Mouse (Mus musculus) c-Kit-negative CD71-positive TER-119-positive erythroid progenitor cells, embryonic 14.5 days (primary cell): ENCODE data around the gene Tfap4.

Experiments
- DNase-seq: peaks from one replicate; pipeline ENCODE4 v3.0.0-alpha.2; 2013; ENCODE audit warnings: low read depth, low spot score

Gene Tfap4

DNA sequence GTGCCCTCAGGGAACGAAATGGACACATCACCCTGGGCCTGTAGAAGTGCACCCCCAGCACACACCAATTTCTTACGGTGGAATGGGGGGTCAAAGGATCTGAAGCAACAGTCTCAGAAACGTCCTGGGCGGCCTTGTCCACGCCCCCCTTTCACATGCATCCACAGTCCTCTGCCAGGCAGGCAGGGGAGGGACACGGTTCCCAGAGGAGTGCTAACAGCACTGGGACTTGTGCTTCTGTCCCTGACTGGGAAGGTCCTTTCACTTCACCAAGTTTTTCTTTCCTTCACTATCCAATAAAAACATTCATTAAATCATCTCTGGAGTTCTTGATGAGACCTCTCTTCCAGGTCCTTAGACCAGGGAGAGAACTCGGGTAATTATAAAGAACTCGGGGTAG is 39.0 kb downstream of the Tfap4 start:
- no peak for DNase-seq

DNA sequence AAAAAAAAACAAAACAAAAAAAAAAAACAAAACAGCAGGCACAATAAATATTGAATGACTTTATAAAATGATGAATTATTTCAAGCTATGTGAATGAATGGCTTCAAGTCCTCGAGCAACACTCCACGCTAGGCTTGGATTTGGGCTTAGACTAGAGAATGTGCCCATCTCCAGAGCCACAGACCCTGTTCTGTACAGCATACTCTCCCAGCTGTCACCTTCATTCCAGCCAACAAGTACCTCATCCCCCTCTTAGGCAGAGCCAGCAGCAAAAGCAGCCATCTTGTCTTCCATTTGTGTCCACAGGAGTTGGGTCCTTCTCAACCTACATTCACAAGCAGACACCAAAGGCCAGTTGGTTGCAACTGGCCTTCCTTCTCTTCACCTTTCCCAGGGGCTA is 39.8 kb downstream of the Tfap4 start:
- DNase-seq, result no peak

- DNase-seq, result no peak
Measured at GRCm38 (mm10) chr16:4519157-4519556, 40.5 kb downstream of the Tfap4 start.

DNA sequence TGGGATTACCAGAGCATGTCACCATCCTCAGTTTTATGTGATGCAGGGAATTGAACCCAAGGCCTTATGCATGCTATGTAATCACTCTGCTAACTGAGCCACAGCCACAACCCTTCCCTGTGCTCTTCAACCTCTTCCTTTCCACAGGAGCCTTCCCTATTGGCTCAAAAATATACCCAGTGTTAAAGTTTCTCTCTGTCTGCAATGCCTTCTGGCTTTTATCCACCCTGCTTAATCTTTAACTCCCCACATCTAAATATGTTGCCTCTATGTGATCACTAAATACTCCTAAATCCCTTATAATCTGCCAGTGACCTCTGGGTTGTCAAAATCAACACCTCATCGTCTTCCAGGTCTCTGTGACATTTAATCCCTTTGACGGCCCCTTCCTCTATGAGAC is 41.7 kb downstream of the Tfap4 start:
- no peak for DNase-seq

- DNase-seq, result no peak
Measured at GRCm38 (mm10) chr16:4514383-4514782, 45.3 kb downstream of the Tfap4 start.

- no peak for DNase-seq
Measured at GRCm38 (mm10) chr16:4512661-4513438, 46.8 kb downstream of the Tfap4 start.

DNA sequence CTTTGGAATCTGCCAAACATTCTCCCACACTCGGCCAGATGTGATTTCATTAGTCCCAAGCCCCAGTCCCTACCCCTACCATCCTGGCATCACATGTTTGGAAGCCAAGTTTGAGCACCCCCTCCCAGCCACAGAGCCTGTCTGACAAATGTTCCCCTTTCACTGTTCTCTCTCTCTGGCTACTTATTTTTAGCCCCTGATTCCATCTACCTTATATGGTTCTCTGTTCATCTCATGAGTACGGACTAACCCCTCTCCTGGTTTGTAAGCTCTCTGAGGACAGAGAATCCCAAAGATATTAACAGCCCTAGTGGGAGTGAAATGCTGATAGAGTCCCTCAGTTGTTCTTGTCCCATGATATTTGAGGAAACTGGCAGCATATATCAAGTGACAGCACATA is 48.3 kb downstream of the Tfap4 start:
- no peak for DNase-seq

DNA sequence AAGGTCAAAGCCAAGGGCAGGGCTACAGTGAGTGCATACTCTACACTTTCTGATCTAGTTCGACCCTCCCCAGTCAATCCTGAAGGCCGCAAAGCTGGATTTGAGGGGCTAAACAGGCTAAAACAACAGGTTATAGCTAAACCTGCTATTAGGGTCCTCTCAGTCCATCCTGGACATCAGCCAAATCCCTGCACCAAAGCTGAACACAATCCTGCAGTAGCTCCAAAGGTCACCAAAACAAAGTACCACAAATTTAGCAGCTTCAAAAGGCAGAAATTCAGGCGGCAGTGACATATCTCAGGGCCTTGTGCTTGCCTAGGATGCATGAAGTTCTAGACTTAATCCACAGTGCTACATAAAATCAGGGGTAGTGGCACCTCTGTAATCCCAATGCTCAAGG is 53.5 kb downstream of the Tfap4 start:
- DNase-seq, result no peak

- DNase-seq, result no peak
Measured at GRCm38 (mm10) chr16:4503495-4503894, 56.2 kb downstream of the Tfap4 start.

GRCm38 (mm10) chr16:4502568-4502967 is 57.1 kb downstream of the Tfap4 start:
- DNase-seq, result no peak

DNA sequence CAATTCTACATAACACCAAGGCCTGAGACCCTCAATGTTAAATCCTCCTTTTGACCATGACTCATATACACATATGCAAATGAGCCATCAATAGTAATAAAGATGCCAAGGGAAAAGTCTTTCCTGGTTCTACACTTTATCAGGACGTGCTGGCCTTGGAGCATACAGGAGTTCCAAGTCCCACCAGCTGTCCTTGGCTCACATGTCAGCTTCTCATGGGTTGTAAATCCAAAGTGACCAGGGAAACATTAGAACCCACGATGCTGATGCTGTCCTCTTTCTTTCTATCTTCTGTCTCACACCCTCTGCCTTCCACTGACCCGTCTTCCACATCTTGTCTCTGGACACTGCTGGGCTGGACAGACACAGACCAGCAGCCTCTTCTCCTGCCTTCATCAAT is 58.0 kb downstream of the Tfap4 start:
- no peak for DNase-seq

GRCm38 (mm10) chr16:4500598-4501385 is 58.9 kb downstream of the Tfap4 start:
- no peak for DNase-seq

DNA sequence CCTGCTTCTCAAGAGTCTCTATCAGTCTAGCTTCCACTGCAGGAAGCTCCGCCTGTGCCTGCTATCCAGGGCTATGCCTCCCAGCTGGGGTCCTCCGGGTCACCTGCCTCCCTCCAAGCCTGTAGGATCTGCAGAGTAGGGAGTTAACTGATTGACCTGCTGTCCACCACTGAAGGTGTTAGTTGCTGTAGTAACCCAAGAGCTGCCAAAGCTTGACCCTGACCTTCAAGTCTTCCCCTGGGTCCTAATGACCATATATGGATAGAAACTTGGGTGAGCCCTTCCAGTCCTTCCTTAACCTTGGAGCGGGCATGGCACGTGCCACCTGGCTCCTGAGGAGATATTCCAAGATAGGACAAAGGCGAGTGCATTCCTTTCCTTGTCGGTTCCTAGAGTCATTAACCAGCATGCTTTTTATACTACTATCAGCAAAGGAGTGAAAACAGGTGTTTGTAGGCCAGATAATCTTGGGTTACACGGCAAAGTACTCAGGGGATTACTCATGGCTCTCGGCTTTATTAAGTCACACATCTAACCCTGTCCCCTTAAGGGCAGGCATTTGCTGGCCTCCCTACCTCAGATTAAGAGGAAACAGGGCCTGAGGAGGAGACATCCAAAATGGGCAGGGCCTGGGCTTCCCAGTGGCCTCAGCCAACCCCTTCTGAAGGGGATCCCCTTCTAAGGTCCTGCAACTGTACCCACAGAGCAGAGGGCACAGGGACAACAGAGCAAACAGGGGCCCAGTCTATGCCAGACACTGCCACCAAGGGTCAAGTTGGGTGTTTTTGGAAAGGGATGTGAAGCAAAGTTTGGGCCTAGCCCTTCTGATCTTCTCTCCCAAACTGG is 61.7 kb downstream of the Tfap4 start:
- DNase-seq, result no peak

- no peak for DNase-seq
Measured at GRCm38 (mm10) chr16:4496470-4496869, 63.2 kb downstream of the Tfap4 start.

DNA sequence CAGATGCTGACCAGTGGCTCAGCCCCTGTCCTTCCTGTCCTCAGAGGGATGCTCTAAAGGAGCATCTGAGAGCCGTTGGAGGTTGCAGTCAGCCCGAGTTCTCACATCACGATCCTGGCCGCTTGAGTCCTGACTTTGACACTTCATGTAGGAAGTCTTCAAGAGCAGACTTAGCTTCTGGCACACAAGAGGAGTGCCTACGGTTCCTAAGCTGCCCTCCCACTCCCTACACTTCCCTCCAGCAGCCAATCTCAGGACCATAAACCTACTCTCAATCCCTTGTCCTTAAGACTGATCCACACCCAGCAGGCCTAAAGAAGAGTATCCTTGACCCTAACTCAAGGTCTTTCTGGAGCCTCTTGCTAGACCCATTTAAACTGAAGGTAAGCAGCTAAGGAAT is 63.8 kb downstream of the Tfap4 start:
- no peak for DNase-seq
